Mouse (Mus musculus): ENCODE measurements around the gene Anks1.

Anks1 gene

GRCm38 (mm10) chr17:28092297-28092696, 183.2 kb downstream of the Anks1 start:
- DNase-seq (ENCODE audit: low spot score in 2 of 2) = no peak

GRCm38 (mm10) chr17:28093837-28094236, 184.7 kb downstream of the Anks1 start:
- DNase-seq (ENCODE audit: low spot score in 2 of 2) = no peak

GRCm38 (mm10) chr17:28096418-28096817, 187.3 kb downstream of the Anks1 start:
- DNase-seq (ENCODE audit: low spot score in 2 of 2) = no peak

- no peak for DNase-seq (ENCODE audit: low spot score in 2 of 2)
Measured at GRCm38 (mm10) chr17:28097308-28097707, 188.2 kb downstream of the Anks1 start.

GRCm38 (mm10) chr17:28099086-28099485, 190.0 kb downstream of the Anks1 start:
- no peak for DNase-seq (ENCODE audit: low spot score in 2 of 2)

GRCm38 (mm10) chr17:28100669-28101068, 191.6 kb downstream of the Anks1 start:
- DNase-seq (ENCODE audit: low spot score in 2 of 2) = no peak

GRCm38 (mm10) chr17:28101284-28101887, 192.3 kb downstream of the Anks1 start:
- no peak for DNase-seq (ENCODE audit: low spot score in 2 of 2)

GRCm38 (mm10) chr17:28101902-28102319, 192.8 kb downstream of the Anks1 start:
- no peak for DNase-seq (ENCODE audit: low spot score in 2 of 2)

GRCm38 (mm10) chr17:28104416-28104815, 195.3 kb downstream of the Anks1 start:
- no peak for DNase-seq (ENCODE audit: low spot score in 2 of 2)

- no peak for DNase-seq (ENCODE audit: low spot score in 2 of 2)
Measured at GRCm38 (mm10) chr17:28106352-28106751, 197.2 kb downstream of the Anks1 start.

- DNase-seq (ENCODE audit: low spot score in 2 of 2) = no peak
Measured at GRCm38 (mm10) chr17:28107275-28107674, 198.2 kb downstream of the Anks1 start.

GRCm38 (mm10) chr17:28112266-28112665, 203.2 kb downstream of the Anks1 start:
- DNase-seq (ENCODE audit: low spot score in 2 of 2) = no peak
